Mouse (Mus musculus) forebrain, embryonic 12.5 days (tissue): ENCODE measurements around the gene Fam131c. TPM values are rescaled to one million over a fixed set of nuclear protein-coding genes. Genes with fewer than 3 reads are reported as not detected.

Experiments used
- ATAC-seq: fragments of 200-750 bp; cut with Nextera tagmentation; 2 replicates; pipeline ENCODE4 v1.8.0; 2017; ENCODE audit warnings: moderate TSS enrichment; ENCODE audit not compliant: low FRiP score
- H3K27ac ChIP-seq: fragments of 300-500 bp; sonication (generic); 2 replicates; pipeline ENCODE4 v1.5.1; 2016; ENCODE audit warnings: mild to moderate bottlenecking
- H3K27me3 ChIP-seq: fragments of 300-500 bp; sonication (generic); 2 replicates; pipeline ENCODE4 v1.6.1; 2016; ENCODE audit warnings: mild to moderate bottlenecking
- H3K36me3 ChIP-seq: fragments of 300-500 bp; sonication (generic); replicated peaks from 2 replicates; pipeline ENCODE4 v1.6.1; 2016; ENCODE audit warnings: mild to moderate bottlenecking
- H3K4me1 ChIP-seq: fragments of 300-500 bp; sonication (generic); 2 replicates; pipeline ENCODE4 v1.6.1; 2016
- H3K4me2 ChIP-seq: fragments of 300-500 bp; sonication (generic); 2 replicates; pipeline ENCODE4 v1.6.1; 2016; ENCODE audit warnings: mild to moderate bottlenecking, moderate library complexity
- H3K4me3 ChIP-seq: fragments of 300-500 bp; sonication (generic); replicated peaks from 2 replicates; pipeline ENCODE4 v1.5.1; 2016; ENCODE audit warnings: mild to moderate bottlenecking
- H3K9ac ChIP-seq: fragments of 300-500 bp; sonication (generic); 2 replicates; pipeline ENCODE4 v1.6.1; 2016; ENCODE audit warnings: mild to moderate bottlenecking
- H3K9me3 ChIP-seq: fragments of 300-500 bp; sonication (generic); 2 replicates; pipeline ENCODE4 v1.6.1; 2016
- WGBS: fragments of 180-500 bp; shearing (Covaris S2); methylation state at CpG from one replicate; pipeline ENCODE4 v1.1.7; 2016; 5-methylcytosine and 5-hydroxymethylcytosine counted together
- polyA plus RNA-seq: library from polyadenylated mRNA; unstranded; fragments of >200 nt; fragmentation: Nextera tagmentation; extraction: Ambion mirVana; gene quantifications from 2 replicates; pipeline ENCODE4 v1.2.1, GENCODE M21; 2016

The Fam131c gene
- polyA plus RNA-seq, 1 experiment from 2014 or later = 1.00 TPM

- no peak overlapping the region for H3K4me2 ChIP-seq
- H3K9ac ChIP-seq = peak overlapping the region; percentile 9; the same call in 1 of the 2 replicates
- no peaks in the 10 kb centered on the region for H3K36me3 ChIP-seq
- peaks cover 51% of the 10 kb centered on the region for H3K4me1 ChIP-seq
- H3K27me3 ChIP-seq = peaks cover 4% of the 10 kb centered on the region; the same call in 1 of the 2 replicates
- H3K9me3 ChIP-seq = no peaks in the 10 kb centered on the region
- ATAC-seq = no peak
- H3K27ac ChIP-seq = no peak overlapping the region
- H3K4me3 ChIP-seq = no peak overlapping the region
- 39% methylated on average over 6 of the region's 6 CpGs for WGBS
Observed at GRCm38 (mm10) chr4:141337986-141338385, 30.0 kb upstream of the Fam131c start.

GRCm38 (mm10) chr4:141338853-141339252 is 29.2 kb upstream of the Fam131c start:
- Histone ChIP-seq H3K9me3 (no peaks in the 10 kb centered on the region), H3K4me2 (no peak overlapping the region), H3K27me3 (0 out of 2 replicates have a peak, but pooled peaks cover 3% of the 10 kb centered on the region), H3K36me3 (no peaks in the 10 kb centered on the region), H3K9ac (no peak overlapping the region), H3K4me3 (no peak overlapping the region), H3K4me1 (peaks cover 45% of the 10 kb centered on the region), H3K27ac (no peak overlapping the region)
- no peak for ATAC-seq
- WGBS = 17% methylated on average over 1 of the region's 1 CpGs

DNA sequence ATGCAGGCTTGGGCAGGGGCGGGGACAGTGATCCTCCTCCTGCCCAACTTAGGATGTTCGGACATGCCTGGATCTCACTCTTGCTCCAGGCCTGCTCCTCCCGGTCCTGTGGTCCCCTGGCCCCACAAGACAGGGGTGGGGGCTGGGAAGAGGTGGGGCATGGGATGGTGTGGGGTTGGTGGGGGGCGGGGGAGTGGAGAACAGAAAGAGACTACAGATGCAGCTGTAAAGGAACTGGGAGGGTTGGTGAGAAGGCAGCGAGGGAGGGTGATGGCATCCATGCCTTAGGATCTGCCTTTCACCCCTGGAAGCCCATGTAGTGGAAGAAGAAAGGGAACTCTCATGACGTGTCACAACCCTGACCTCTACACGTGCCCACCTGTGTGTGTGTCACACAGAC is 26.5 kb upstream of the Fam131c start:
- 57% methylated on average over 7 of the region's 7 CpGs for WGBS
- no peak overlapping the region for H3K27ac ChIP-seq
- no peak overlapping the region for H3K4me3 ChIP-seq
- no peaks in the 10 kb centered on the region for H3K36me3 ChIP-seq
- no peak overlapping the region for H3K4me2 ChIP-seq
- H3K9ac ChIP-seq = no peak overlapping the region
- no peaks in the 10 kb centered on the region for H3K9me3 ChIP-seq
- ATAC-seq = no peak
- 0 out of 2 replicates have a peak, but pooled peaks cover 3% of the 10 kb centered on the region for H3K27me3 ChIP-seq
- H3K4me1 ChIP-seq = peaks cover 21% of the 10 kb centered on the region

GRCm38 (mm10) chr4:141343515-141343914 is 24.5 kb upstream of the Fam131c start:
- WGBS = 77% methylated on average over 7 of the region's 7 CpGs
- H3K9ac ChIP-seq = no peak overlapping the region
- no peak overlapping the region for H3K27ac ChIP-seq
- H3K36me3 ChIP-seq = no peaks in the 10 kb centered on the region
- no peak for ATAC-seq
- H3K27me3 ChIP-seq = 0 out of 2 replicates have a peak, but pooled peaks cover 3% of the 10 kb centered on the region
- no peak overlapping the region for H3K4me2 ChIP-seq
- no peaks in the 10 kb centered on the region for H3K9me3 ChIP-seq
- H3K4me1 ChIP-seq = peaks cover 12% of the 10 kb centered on the region
- H3K4me3 ChIP-seq = no peak overlapping the region

DNA sequence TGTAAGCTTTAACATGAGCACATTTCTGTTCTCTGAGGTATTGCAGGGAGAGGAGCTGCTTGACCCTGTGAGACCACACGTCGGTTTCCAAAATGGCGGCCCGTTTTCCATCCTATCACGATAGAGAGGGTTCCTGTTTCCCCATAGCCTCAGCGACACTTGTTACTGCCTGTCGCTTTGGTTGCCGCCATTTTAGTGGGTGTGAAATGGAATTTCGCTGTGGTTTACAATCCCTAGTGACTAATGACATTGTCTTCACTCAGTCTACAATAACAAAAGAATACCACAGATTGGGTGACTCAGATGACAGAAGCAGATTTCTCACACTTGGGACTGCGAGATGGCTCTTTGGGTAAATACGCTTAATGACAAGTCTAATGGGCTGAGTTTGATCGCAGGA is 22.8 kb upstream of the Fam131c start:
- no peaks in the 10 kb centered on the region for H3K9me3 ChIP-seq
- 95% methylated on average over 12 of the region's 12 CpGs for WGBS
- H3K9ac ChIP-seq = no peak overlapping the region
- no peak overlapping the region for H3K4me2 ChIP-seq
- no peak overlapping the region for H3K27ac ChIP-seq
- no peak overlapping the region for H3K4me3 ChIP-seq
- no peaks in the 10 kb centered on the region; the same call in 1 of the 2 replicates for H3K4me1 ChIP-seq
- no peak for ATAC-seq
- H3K36me3 ChIP-seq = no peaks in the 10 kb centered on the region
- H3K27me3 ChIP-seq = no peaks in the 10 kb centered on the region

DNA sequence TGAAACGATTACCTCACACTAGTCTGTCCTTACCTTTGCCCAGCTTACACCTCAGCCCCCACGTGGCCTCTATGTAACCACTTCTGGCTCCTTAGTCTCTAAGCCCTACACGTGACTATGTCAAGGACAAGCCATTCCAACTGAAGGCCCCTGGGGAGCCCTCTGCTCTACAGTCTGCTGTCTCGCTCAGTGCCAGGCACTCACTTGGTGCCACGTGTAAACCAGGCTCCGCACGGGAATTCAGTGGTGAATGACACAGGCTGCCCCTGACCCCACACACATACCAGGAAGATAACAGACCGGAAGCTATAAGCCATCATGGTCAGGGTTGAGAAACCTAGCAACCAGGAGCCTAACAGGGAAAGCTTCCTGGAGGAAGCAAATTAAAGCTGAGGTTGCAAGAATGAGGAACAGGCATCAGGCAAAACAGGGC is 20.6 kb upstream of the Fam131c start:
- no peak overlapping the region for H3K4me3 ChIP-seq
- H3K9me3 ChIP-seq = no peaks in the 10 kb centered on the region
- no peak overlapping the region for H3K4me2 ChIP-seq
- H3K4me1 ChIP-seq = no peaks in the 10 kb centered on the region; the same call in 1 of the 2 replicates
- 82% methylated on average over 8 of the region's 8 CpGs for WGBS
- ATAC-seq = no peak
- H3K36me3 ChIP-seq = no peaks in the 10 kb centered on the region
- no peak overlapping the region for H3K27ac ChIP-seq
- H3K27me3 ChIP-seq = no peaks in the 10 kb centered on the region
- H3K9ac ChIP-seq = no peak overlapping the region

- H3K4me3 ChIP-seq = no peak overlapping the region
- H3K27me3 ChIP-seq = no peaks in the 10 kb centered on the region
- no peaks in the 10 kb centered on the region for H3K4me1 ChIP-seq
- 72% methylated on average over 11 of the region's 11 CpGs for WGBS
- ATAC-seq = no peak
- no peak overlapping the region for H3K9ac ChIP-seq
- H3K36me3 ChIP-seq = no peaks in the 10 kb centered on the region
- H3K4me2 ChIP-seq = no peak overlapping the region
- H3K9me3 ChIP-seq = no peaks in the 10 kb centered on the region
- H3K27ac ChIP-seq = no peak overlapping the region
Observed at GRCm38 (mm10) chr4:141348616-141349015, 19.4 kb upstream of the Fam131c start.

DNA sequence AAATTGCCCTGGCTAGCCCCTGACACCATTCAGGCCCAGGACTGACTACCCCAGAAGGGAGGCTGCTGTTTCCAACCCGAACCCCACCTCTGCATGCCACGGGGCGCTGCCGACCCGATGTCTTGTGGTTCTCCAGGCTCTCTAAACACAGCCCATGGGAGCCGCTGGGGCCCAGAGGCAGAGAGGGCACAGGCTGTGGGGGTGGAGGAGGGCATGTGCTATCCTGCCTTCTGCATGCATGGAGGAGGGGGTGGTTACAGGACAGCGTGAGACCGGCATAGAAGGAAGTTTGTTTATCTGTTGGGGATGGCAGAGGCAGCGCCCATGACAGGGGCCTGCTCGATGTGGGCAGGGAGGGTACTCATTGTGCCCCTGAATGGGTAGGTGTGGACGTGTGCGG is 18.0 kb upstream of the Fam131c start:
- Histone ChIP-seq H3K4me1 (no peaks in the 10 kb centered on the region), H3K4me3 (no peak overlapping the region), H3K36me3 (no peaks in the 10 kb centered on the region), H3K9me3 (no peaks in the 10 kb centered on the region), H3K27ac (no peak overlapping the region), H3K27me3 (no peaks in the 10 kb centered on the region), H3K4me2 (no peak overlapping the region), H3K9ac (no peak overlapping the region)
- no peak for ATAC-seq
- 86% methylated on average over 12 of the region's 12 CpGs for WGBS

- Histone ChIP-seq H3K27ac (no peak overlapping the region), H3K4me2 (no peak overlapping the region), H3K36me3 (no peaks in the 10 kb centered on the region), H3K4me1 (no peaks in the 10 kb centered on the region), H3K9me3 (no peaks in the 10 kb centered on the region), H3K9ac (no peak overlapping the region), H3K4me3 (no peak overlapping the region), H3K27me3 (no peaks in the 10 kb centered on the region)
- 71% methylated on average over 7 of the region's 7 CpGs for WGBS
- ATAC-seq = no peak
Observed at GRCm38 (mm10) chr4:141351972-141352371, 16.0 kb upstream of the Fam131c start.

GRCm38 (mm10) chr4:141352986-141353385 is 15.0 kb upstream of the Fam131c start:
- H3K27ac ChIP-seq = no peak overlapping the region
- no peaks in the 10 kb centered on the region for H3K4me1 ChIP-seq
- 73% methylated on average over 5 of the region's 5 CpGs for WGBS
- no peaks in the 10 kb centered on the region for H3K9me3 ChIP-seq
- no peak overlapping the region for H3K9ac ChIP-seq
- H3K4me2 ChIP-seq = no peak overlapping the region
- H3K4me3 ChIP-seq = no peak overlapping the region
- H3K27me3 ChIP-seq = no peaks in the 10 kb centered on the region
- ATAC-seq = no peak
- H3K36me3 ChIP-seq = no peaks in the 10 kb centered on the region

GRCm38 (mm10) chr4:141353868-141354267 is 14.2 kb upstream of the Fam131c start:
- Histone ChIP-seq H3K27me3 (no peaks in the 10 kb centered on the region), H3K4me2 (no peak overlapping the region), H3K27ac (no peak overlapping the region), H3K9ac (no peak overlapping the region), H3K4me3 (no peak overlapping the region), H3K9me3 (no peaks in the 10 kb centered on the region), H3K36me3 (no peaks in the 10 kb centered on the region), H3K4me1 (no peaks in the 10 kb centered on the region)
- 75% methylated on average over 8 of the region's 8 CpGs for WGBS
- no peak for ATAC-seq

DNA sequence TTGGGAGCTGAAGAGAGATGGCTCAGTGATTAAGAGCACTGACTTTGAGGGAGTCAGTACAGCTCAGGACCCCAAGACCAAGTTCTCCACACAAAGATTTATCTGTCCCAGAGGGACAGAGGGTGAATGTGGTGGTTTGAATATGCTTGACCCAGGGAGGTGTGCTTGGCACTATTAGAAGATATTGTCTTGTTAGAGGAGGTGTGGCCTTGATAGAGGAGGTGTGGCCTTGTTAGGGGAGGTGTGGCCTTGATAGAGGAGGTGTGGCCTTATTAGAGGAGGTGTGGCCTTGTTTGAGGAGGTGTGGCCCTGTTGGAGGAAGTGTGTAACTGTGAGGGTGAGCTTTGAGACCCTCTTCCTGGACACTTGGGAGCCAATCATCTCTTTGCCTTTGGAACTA is 10.2 kb upstream of the Fam131c start:
- no peak for ATAC-seq
- H3K27me3 ChIP-seq = 0 out of 2 replicates have a peak, but pooled peaks cover 6% of the 10 kb centered on the region

DNA sequence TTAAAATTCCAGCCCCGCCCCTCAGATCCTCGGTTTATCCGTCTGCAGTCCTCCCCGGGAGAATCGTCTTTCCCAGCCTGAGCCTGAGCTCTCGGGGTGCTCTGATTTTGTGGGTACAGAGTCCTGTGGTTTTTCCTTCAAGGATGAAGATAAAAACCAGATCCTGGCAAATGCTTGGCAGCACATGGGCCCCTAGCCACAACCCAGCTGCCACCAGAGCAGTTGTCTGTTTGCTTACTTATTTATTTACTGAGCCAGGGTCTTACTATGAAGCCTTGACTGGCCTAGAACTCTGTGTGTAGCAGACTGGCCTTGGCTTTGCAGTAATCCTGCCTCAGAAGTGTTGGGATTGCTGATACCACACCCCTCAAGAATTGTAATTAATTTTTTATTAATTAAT is 8.8 kb upstream of the Fam131c start:
- Histone ChIP-seq H3K9me3 (no peaks in the 10 kb centered on the region), H3K36me3 (no peaks in the 10 kb centered on the region), H3K4me1 (peaks cover 7% of the 10 kb centered on the region), H3K27ac (no peak overlapping the region), H3K4me2 (no peak overlapping the region), H3K9ac (no peak overlapping the region), H3K27me3 (peaks cover 15% of the 10 kb centered on the region), H3K4me3 (no peak overlapping the region)
- 86% methylated on average over 6 of the region's 6 CpGs for WGBS
- ATAC-seq = no peak

More for the DNA sequence above, 10.2 kb upstream of the Fam131c start:
- Histone ChIP-seq H3K4me2 (no peak overlapping the region), H3K36me3 (no peaks in the 10 kb centered on the region), H3K27ac (no peak overlapping the region), H3K9ac (no peak overlapping the region), H3K9me3 (no peaks in the 10 kb centered on the region), H3K4me1 (peaks cover 7% of the 10 kb centered on the region), H3K4me3 (no peak overlapping the region)
